Mouse (Mus musculus) embryo, embryonic 10.5 days (tissue): Measurements from ENCODE around the gene Fam104a.

Source experiments
- DNase-seq: peaks from one replicate; pipeline ENCODE4 v3.0.0-alpha.2; 2015; ENCODE audit warnings: low spot score

The Fam104a gene

GRCm38 (mm10) chr11:113683957-113684706, at the start of gene Fam104a, which contains the start of gene D11Wsu47e:
TSS of gene Fam104a (minus strand) at chr11:113684155.
TSS of gene D11Wsu47e (plus strand) at chr11:113684412.
- DNase-seq = peak; percentile 97

- DNase-seq = no peak
These were observed 48.1 kb upstream of the Fam104a start for GRCm38 (mm10) chr11:113731945-113732612.

GRCm38 (mm10) chr11:113730879-113731278, 46.9 kb upstream of the Fam104a start:
- no peak for DNase-seq

- DNase-seq = no peak
These were observed 46.0 kb upstream of the Fam104a start for GRCm38 (mm10) chr11:113729917-113730316.

GRCm38 (mm10) chr11:113729239-113729638, 45.3 kb upstream of the Fam104a start:
- no peak for DNase-seq

- DNase-seq = peak; percentile 63
These were observed 44.0 kb upstream of the Fam104a start for GRCm38 (mm10) chr11:113727992-113728391.

GRCm38 (mm10) chr11:113726994-113727888, 43.3 kb upstream of the Fam104a start:
- DNase-seq = no peak

GRCm38 (mm10) chr11:113725235-113726048, 41.5 kb upstream of the Fam104a start:
- DNase-seq = no peak

GRCm38 (mm10) chr11:113722405-113723090, 38.6 kb upstream of the Fam104a start:
- no peak for DNase-seq

GRCm38 (mm10) chr11:113717767-113718424, 33.9 kb upstream of the Fam104a start:
- peak; percentile 42 for DNase-seq

GRCm38 (mm10) chr11:113716132-113716531, 32.2 kb upstream of the Fam104a start:
- DNase-seq = no peak

GRCm38 (mm10) chr11:113715078-113715674, 31.2 kb upstream of the Fam104a start:
- no peak for DNase-seq

GRCm38 (mm10) chr11:113711061-113711460, 27.1 kb upstream of the Fam104a start:
- DNase-seq = no peak

GRCm38 (mm10) chr11:113710257-113710777, 26.4 kb upstream of the Fam104a start:
- peak; percentile 71 for DNase-seq

GRCm38 (mm10) chr11:113709731-113710256, 25.8 kb upstream of the Fam104a start, which contains the start of gene Cpsf4l:
TSS of gene Cpsf4l (minus strand) at chr11:113710017.
- DNase-seq = peak; percentile 76

- no peak for DNase-seq
These were observed 25.3 kb upstream of the Fam104a start for GRCm38 (mm10) chr11:113709272-113709671.

- DNase-seq = no peak
These were observed 24.8 kb upstream of the Fam104a start for GRCm38 (mm10) chr11:113708629-113709213.

- no peak for DNase-seq
These were observed 22.2 kb upstream of the Fam104a start for GRCm38 (mm10) chr11:113705966-113706652.
